Comparison of ENCODE assay signal across 8 mouse cellular contexts in genomic region chr2:14702973-14703645, GRCm38 (mm10).
A peak's percentile ranks its signal among the peaks of the same experiment; 100 is the strongest.
DNase-seq lines count a peak whose midpoint lies in the region; ATAC-seq lines count a peak whose summit lies in the region.
"Had no signal": no experiment of that assay in that cellular context is flagged by ENCODE, and none has a peak within 500 bp of the region (broad histone marks: within the 10 kb centered on the region; RNA-seq: fewer than 3 reads in every experiment).

No protein-coding gene starts in this region.

- H3K4me1 ChIP-seq in forebrain, embryonic 12.5 days: no peaks in the 10 kb centered on the region
- H3K4me1 ChIP-seq: liver, embryonic 15.5 days had no signal

- ATAC-seq in CD4-positive, CD25-positive, alpha-beta regulatory T cell, adult 4 months: peak; percentile 57
- ATAC-seq in forebrain, embryonic 12.5 days (ENCODE audit: low FRiP score): peak; percentile 57; the same call in 1 of the 2 replicates

- intact Hi-C loops in left cerebral cortex, postnatal 10 days (cut with DNase I): loop anchor here (5.0 to 10.0 kb wide), 4 partner anchors 388 to 1428 kb away; partner anchors contain the start of genes Hacd1 and Rsu1

- H3K27me3 ChIP-seq in forebrain, embryonic 12.5 days: no peaks in the 10 kb centered on the region
- H3K27me3 ChIP-seq: liver, embryonic 15.5 days had no signal

- H3K4me2 ChIP-seq in forebrain, embryonic 12.5 days: no peak overlapping the region
- H3K4me2 ChIP-seq: liver, embryonic 15.5 days had no signal

- no peaks in the 10 kb centered on the region for H3K9me3 ChIP-seq in forebrain, embryonic 12.5 days
- H3K9me3 ChIP-seq: liver, embryonic 15.5 days had no signal

- no peaks in the 10 kb centered on the region for H3K36me3 ChIP-seq in forebrain, embryonic 12.5 days (replicated peaks)
- H3K36me3 ChIP-seq: liver, embryonic 15.5 days had no signal

- H3K9ac ChIP-seq in forebrain, embryonic 12.5 days: no peak overlapping the region
- H3K9ac ChIP-seq: liver, embryonic 15.5 days had no signal

- H3K4me3 ChIP-seq in forebrain, embryonic 12.5 days (replicated peaks): no peak overlapping the region
- H3K4me3 ChIP-seq: liver, embryonic 15.5 days had no signal

- peak; percentile 55 for DNase-seq in kidney, postnatal 10 days
- no peak for DNase-seq in kidney, adult 11 months
- DNase-seq in Muller cell, postnatal 12 days (ENCODE audit: inconsistent ontology term): peak; percentile 26
- DNase-seq in left cerebral cortex, postnatal 10 days (ENCODE audit: extremely low spot score in 1 of 2, low spot score in 2 of 2): peak; percentile 38 to 63
- DNase-seq in right cerebral cortex, postnatal 14 days: peak; percentile 23

- 83% methylated on average over 1 of the region's 1 CpGs for WGBS in forebrain, embryonic 12.5 days

- H3K27ac ChIP-seq in forebrain, embryonic 12.5 days: no peak overlapping the region
- H3K27ac ChIP-seq: liver, embryonic 15.5 days had no signal
